Mouse (Mus musculus) spleen, adult 2 months (tissue): ENCODE measurements around the gene Acan.

Experiments
- CTCF ChIP-seq: fragments of 200-500 bp; IDR thresholded peaks from 2 replicates; pipeline ENCODE4 v1.5.1; 2011; ENCODE audit warnings: mild to moderate bottlenecking, inconsistent platforms; ENCODE audit not compliant: insufficient read depth, insufficient read length, insufficient replicate concordance; ENCODE audit errors: extremely low read depth
- POLR2A ChIP-seq: fragments of 200-500 bp; IDR thresholded peaks from 2 replicates; pipeline ENCODE4 v1.6.1; 2011; ENCODE audit warnings: low read depth, low read length, inconsistent platforms

DNA sequence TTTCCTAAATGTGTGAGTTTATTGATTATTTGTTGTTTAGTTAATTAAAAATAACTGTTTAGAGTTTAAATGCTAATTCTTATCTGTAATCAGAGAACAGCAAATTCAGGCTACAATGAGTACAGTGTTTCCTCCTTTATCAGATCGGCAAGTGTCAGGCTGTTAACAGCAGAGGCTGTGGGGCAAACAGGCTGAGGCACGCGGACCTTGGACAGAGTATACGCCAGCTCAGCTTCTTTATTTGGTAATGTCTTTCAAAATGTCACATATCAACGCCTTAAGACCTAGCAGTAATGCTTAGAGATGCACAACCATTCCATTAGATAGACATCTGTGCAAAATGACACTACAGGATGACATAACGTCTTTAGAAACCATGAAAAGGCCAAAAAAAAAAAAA lies 96.2 kb downstream of the Acan start:
- TF ChIP-seq POLR2A (no peak), CTCF (no peak)
